Mouse (Mus musculus): ENCODE measurements at regions not wholly inside any gene's neighbourhood (a gene's known extent, or its start where the extent isn't known, plus 50 kb on each side); places are given as distances from the start of the nearest gene placed in this dataset.

DNA sequence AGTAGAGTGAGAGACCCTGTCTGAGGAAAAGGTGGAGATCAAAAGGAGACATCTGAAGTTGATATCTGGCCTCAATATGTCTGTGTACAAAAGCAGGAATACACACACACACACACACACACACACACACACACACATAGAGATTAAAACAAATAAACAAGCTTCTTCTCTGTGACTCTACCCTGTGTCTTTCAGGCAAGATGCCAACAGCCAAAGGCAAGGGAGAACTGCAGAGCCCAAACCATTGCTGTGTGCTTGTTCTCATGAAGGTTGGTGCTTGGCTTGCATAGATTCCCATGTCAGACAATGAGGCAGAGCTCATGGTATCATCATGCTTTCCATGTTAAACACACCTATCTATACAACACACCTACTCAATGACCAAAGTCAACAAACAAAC, 126.6 kb upstream of the Slc7a11 start:
- TF ChIP-seq POLR2A (IDR thresholded peaks at IDR 0.05; ENCODE audit: control insufficient read depth in 1 of 2, insufficient read depth in 1 of 2, low read depth in 1 of 2, low read length in 2 of 2, poor library complexity in 1 of 2) (no peak), CTCF (IDR thresholded peaks at IDR 0.05 in 2 of 3, conservative IDR thresholded peaks at IDR 0.05 in 1 of 3; ENCODE audit: control insufficient read depth in 1 of 3, insufficient read depth in 1 of 3, low read depth in 2 of 3, low read length in 3 of 3, poor library complexity in 1 of 3, severe bottlenecking in 1 of 3) (no peak), SIN3A (IDR thresholded peaks at IDR 0.05; ENCODE audit: low read length) (no peak), MAX (IDR thresholded peaks at IDR 0.05; ENCODE audit: low read length) (no peak), JUND (IDR thresholded peaks at IDR 0.05; ENCODE audit: low read depth, low read length) (no peak), CHD2 (IDR thresholded peaks at IDR 0.05; ENCODE audit: low read length) (no peak), MXI1 (IDR thresholded peaks at IDR 0.05; ENCODE audit: low read depth, low read length) (no peak)

All from MEL (cell line).